Mouse (Mus musculus): ENCODE measurements around the gene Ccdc78. TPM values are rescaled to one million over a fixed set of nuclear protein-coding genes. Genes with fewer than 3 reads are reported as not detected.

Ccdc78 gene
- polyA plus RNA-seq, 1 experiment from 2014 or later = 0.33 TPM

- Histone ChIP-seq H3K4me2 (peak overlapping the region; percentile 77), H3K4me3 (ENCODE audit: low read depth, low read length) (peak overlapping the region; percentile 40), H3K9ac (ENCODE audit: low read depth, low read length) (peak overlapping the region; percentile 58), H3K9me3 (ENCODE audit: control insufficient read depth, low read length) (no peaks in the 10 kb centered on the region), H3K27ac (ENCODE audit: low read depth, low read length) (peak overlapping the region; percentile 8; the same call in 1 of the 2 replicates), H3K4me1 (replicated peaks; ENCODE audit: control insufficient read depth, insufficient read depth, low read length) (peaks cover 44% of the 10 kb centered on the region), H3K27me3 (replicated peaks; ENCODE audit: control insufficient read depth, insufficient read depth, low read length) (no peaks in the 10 kb centered on the region), H3K36me3 (ENCODE audit: control insufficient read depth, insufficient read depth, low read length) (peaks cover 36% of the 10 kb centered on the region)
- DNase-seq (ENCODE audit: low spot score) = no peak
- WGBS = 24% methylated on average over 23 of the region's 23 CpGs
- no peak for ATAC-seq (replicated peaks; ENCODE audit: low FRiP score)
Measured at GRCm38 (mm10) chr17:25836397-25837075, 50.2 kb downstream of the Ccdc78 start.

GRCm38 (mm10) chr17:25837076-25837410 is 50.7 kb downstream of the Ccdc78 start, which contains the start of gene Rhbdl1:
TSS of gene Rhbdl1 (minus strand) at chr17:25837295.
- peaks cover 39% of the 10 kb centered on the region for H3K4me1 ChIP-seq (replicated peaks; ENCODE audit: control insufficient read depth, insufficient read depth, low read length)
- peak within 1 kb of the TSS; percentile 40 for H3K4me3 ChIP-seq (ENCODE audit: low read depth, low read length)
- H3K4me2 ChIP-seq = peak within 1 kb of the TSS; percentile 77
- no peaks in the 10 kb centered on the region for H3K9me3 ChIP-seq (ENCODE audit: control insufficient read depth, low read length)
- peak within 1 kb of the TSS; percentile 8; the same call in 1 of the 2 replicates for H3K27ac ChIP-seq (ENCODE audit: low read depth, low read length)
- ATAC-seq (replicated peaks; ENCODE audit: low FRiP score) = no peak
- H3K36me3 ChIP-seq (ENCODE audit: control insufficient read depth, insufficient read depth, low read length) = peaks cover 37% of the 10 kb centered on the region
- peak within 1 kb of the TSS; percentile 58 for H3K9ac ChIP-seq (ENCODE audit: low read depth, low read length)
- WGBS = 7% methylated on average over 29 of the region's 29 CpGs
- no peaks in the 10 kb centered on the region for H3K27me3 ChIP-seq (replicated peaks; ENCODE audit: control insufficient read depth, insufficient read depth, low read length)
- DNase-seq (ENCODE audit: low spot score) = peak; percentile 71

- DNase-seq (ENCODE audit: low spot score) (no peak), ATAC-seq (replicated peaks; ENCODE audit: low FRiP score) (no peak)
- WGBS = 59% methylated on average over 3 of the region's 3 CpGs
- Histone ChIP-seq H3K9me3 (ENCODE audit: control insufficient read depth, low read length) (no peaks in the 10 kb centered on the region), H3K27me3 (replicated peaks; ENCODE audit: control insufficient read depth, insufficient read depth, low read length) (no peaks in the 10 kb centered on the region), H3K27ac (ENCODE audit: low read depth, low read length) (no peak overlapping the region), H3K4me1 (replicated peaks; ENCODE audit: control insufficient read depth, insufficient read depth, low read length) (peaks cover 38% of the 10 kb centered on the region), H3K36me3 (ENCODE audit: control insufficient read depth, insufficient read depth, low read length) (peaks cover 40% of the 10 kb centered on the region), H3K4me3 (ENCODE audit: low read depth, low read length) (no peak overlapping the region; the same call in 1 of the 2 replicates), H3K9ac (ENCODE audit: low read depth, low read length) (peak overlapping the region; percentile 11; the same call in 1 of the 2 replicates), H3K4me2 (peak overlapping the region; percentile 77)
Measured at GRCm38 (mm10) chr17:25837533-25837932, 51.2 kb downstream of the Ccdc78 start.

- H3K9ac ChIP-seq (ENCODE audit: low read depth, low read length) = no peak overlapping the region
- peaks cover 40% of the 10 kb centered on the region for H3K36me3 ChIP-seq (ENCODE audit: control insufficient read depth, insufficient read depth, low read length)
- no peak overlapping the region for H3K4me2 ChIP-seq
- DNase-seq (ENCODE audit: low spot score) = no peak
- H3K4me3 ChIP-seq (ENCODE audit: low read depth, low read length) = no peak overlapping the region
- H3K27ac ChIP-seq (ENCODE audit: low read depth, low read length) = no peak overlapping the region
- WGBS = 83% methylated on average over 4 of the region's 4 CpGs
- no peaks in the 10 kb centered on the region for H3K9me3 ChIP-seq (ENCODE audit: control insufficient read depth, low read length)
- no peaks in the 10 kb centered on the region for H3K27me3 ChIP-seq (replicated peaks; ENCODE audit: control insufficient read depth, insufficient read depth, low read length)
- H3K4me1 ChIP-seq (replicated peaks; ENCODE audit: control insufficient read depth, insufficient read depth, low read length) = peaks cover 44% of the 10 kb centered on the region
- ATAC-seq (replicated peaks; ENCODE audit: low FRiP score) = no peak
Measured at GRCm38 (mm10) chr17:25838904-25839303, 52.5 kb downstream of the Ccdc78 start.

GRCm38 (mm10) chr17:25839455-25840235 is 53.3 kb downstream of the Ccdc78 start:
- H3K36me3 ChIP-seq (ENCODE audit: control insufficient read depth, insufficient read depth, low read length) = peaks cover 40% of the 10 kb centered on the region
- WGBS = 84% methylated on average over 14 of the region's 14 CpGs
- H3K4me1 ChIP-seq (replicated peaks; ENCODE audit: control insufficient read depth, insufficient read depth, low read length) = peaks cover 38% of the 10 kb centered on the region
- no peak overlapping the region for H3K4me3 ChIP-seq (ENCODE audit: low read depth, low read length)
- no peaks in the 10 kb centered on the region for H3K27me3 ChIP-seq (replicated peaks; ENCODE audit: control insufficient read depth, insufficient read depth, low read length)
- no peaks in the 10 kb centered on the region for H3K9me3 ChIP-seq (ENCODE audit: control insufficient read depth, low read length)
- H3K4me2 ChIP-seq = no peak overlapping the region
- DNase-seq (ENCODE audit: low spot score) (no peak), ATAC-seq (replicated peaks; ENCODE audit: low FRiP score) (no peak)
- no peak overlapping the region for H3K9ac ChIP-seq (ENCODE audit: low read depth, low read length)
- H3K27ac ChIP-seq (ENCODE audit: low read depth, low read length) = no peak overlapping the region; the same call in 1 of the 2 replicates

Small RNA genes within 50 kb of the gene (microRNA-seq; reads per million reads assigned to microRNA genes)
- gene Gm25083 (ENCODE audit: borderline number of aligned reads) = not detected
- gene Mir3082 (ENCODE audit: borderline number of aligned reads) = 2.1 reads per million
- not detected for gene Mir6966 (ENCODE audit: borderline number of aligned reads)

Other genes with a start within 250 kb of the Ccdc78 start
- 2.4 and 3.0 TPM in 2 replicates for gene Sox8, start 215.9 kb upstream of the Ccdc78 start, polyA plus RNA-seq (2014; fragmentation: Nextera tagmentation; extraction: Ambion mirVana)
- gene Lmf1, start 207.5 kb upstream of the Ccdc78 start, polyA plus RNA-seq (2014; fragmentation: Nextera tagmentation; extraction: Ambion mirVana) = 23.8 and 29.1 TPM in 2 replicates
- 0.42 and 1.3 TPM in 2 replicates for gene Gng13, start 69.4 kb upstream of the Ccdc78 start, polyA plus RNA-seq (2014; fragmentation: Nextera tagmentation; extraction: Ambion mirVana)
- gene Chtf18, start 59.2 kb upstream of the Ccdc78 start, polyA plus RNA-seq (2014; fragmentation: Nextera tagmentation; extraction: Ambion mirVana) = 32.0 and 35.6 TPM in 2 replicates
- gene Rpusd1, start 58.9 kb upstream of the Ccdc78 start, polyA plus RNA-seq (2014; fragmentation: Nextera tagmentation; extraction: Ambion mirVana) = 16.6 and 17.5 TPM in 2 replicates
- not detected in 2 replicates for gene Mslnl, start 50.5 kb upstream of the Ccdc78 start, polyA plus RNA-seq (2014; fragmentation: Nextera tagmentation; extraction: Ambion mirVana)
- 0.29 and 0.55 TPM in 2 replicates for gene Msln, start 32.2 kb upstream of the Ccdc78 start, polyA plus RNA-seq (2014; fragmentation: Nextera tagmentation; extraction: Ambion mirVana)
- gene Narfl, start 12.8 kb upstream of the Ccdc78 start, polyA plus RNA-seq (2014; fragmentation: Nextera tagmentation; extraction: Ambion mirVana) = 28.4 and 29.9 TPM in 2 replicates
- 22.7 and 25.0 TPM in 2 replicates for gene Haghl, start 907 bp upstream of the Ccdc78 start, polyA plus RNA-seq (2014; fragmentation: Nextera tagmentation; extraction: Ambion mirVana)
- gene Fam173a, start 6.3 kb downstream of the Ccdc78 start, polyA plus RNA-seq (2014; fragmentation: Nextera tagmentation; extraction: Ambion mirVana) = 83.7 and 83.8 TPM in 2 replicates
- not detected in 2 replicates for gene AC134908.4, start 9.1 kb downstream of the Ccdc78 start, polyA plus RNA-seq (2014; fragmentation: Nextera tagmentation; extraction: Ambion mirVana)
- gene Metrn, start 10.6 kb downstream of the Ccdc78 start, polyA plus RNA-seq (2014; fragmentation: Nextera tagmentation; extraction: Ambion mirVana) = 7.6 and 10.8 TPM in 2 replicates
- 0.99 and 1.2 TPM in 2 replicates for gene Fbxl16, start 22.5 kb downstream of the Ccdc78 start, polyA plus RNA-seq (2014; fragmentation: Nextera tagmentation; extraction: Ambion mirVana)
- 29.8 and 31.9 TPM in 2 replicates for gene Wdr24, start 37.0 kb downstream of the Ccdc78 start, polyA plus RNA-seq (2014; fragmentation: Nextera tagmentation; extraction: Ambion mirVana)
- 36.6 and 37.0 TPM in 2 replicates for gene Jmjd8, start 42.3 kb downstream of the Ccdc78 start, polyA plus RNA-seq (2014; fragmentation: Nextera tagmentation; extraction: Ambion mirVana)
- 249 and 252 TPM in 2 replicates for gene Stub1, start 46.8 kb downstream of the Ccdc78 start, polyA plus RNA-seq (2014; fragmentation: Nextera tagmentation; extraction: Ambion mirVana)
- 0.60 and 1.6 TPM in 2 replicates for gene Rhbdl1, start 50.7 kb downstream of the Ccdc78 start, polyA plus RNA-seq (2014; fragmentation: Nextera tagmentation; extraction: Ambion mirVana)
- 0.78 and 1.1 TPM in 2 replicates for gene Gm20683, start 55.2 kb downstream of the Ccdc78 start, polyA plus RNA-seq (2014; fragmentation: Nextera tagmentation; extraction: Ambion mirVana)
- gene Rhot2, start 58.3 kb downstream of the Ccdc78 start, polyA plus RNA-seq (2014; fragmentation: Nextera tagmentation; extraction: Ambion mirVana) = 9.6 and 12.8 TPM in 2 replicates
- gene Wdr90, start 74.9 kb downstream of the Ccdc78 start, polyA plus RNA-seq (2014; fragmentation: Nextera tagmentation; extraction: Ambion mirVana) = 22.2 and 25.7 TPM in 2 replicates
- gene Mcrip2, start 82.2 kb downstream of the Ccdc78 start, polyA plus RNA-seq (2014; fragmentation: Nextera tagmentation; extraction: Ambion mirVana) = 96.5 and 110 TPM in 2 replicates
- gene Mettl26, start 88.5 kb downstream of the Ccdc78 start, polyA plus RNA-seq (2014; fragmentation: Nextera tagmentation; extraction: Ambion mirVana) = 70.7 and 74.5 TPM in 2 replicates
- gene Wfikkn1, start 94.3 kb downstream of the Ccdc78 start, polyA plus RNA-seq (2014; fragmentation: Nextera tagmentation; extraction: Ambion mirVana) = 2.1 and 2.4 TPM in 2 replicates
- gene Rab40c, start 133.1 kb downstream of the Ccdc78 start, polyA plus RNA-seq (2014; fragmentation: Nextera tagmentation; extraction: Ambion mirVana) = 9.9 and 10.7 TPM in 2 replicates
- 137 and 139 TPM in 2 replicates for gene Pigq, start 158.4 kb downstream of the Ccdc78 start, polyA plus RNA-seq (2014; fragmentation: Nextera tagmentation; extraction: Ambion mirVana)
- 0.85 and 1.4 TPM in 2 replicates for gene Nhlrc4, start 158.4 kb downstream of the Ccdc78 start, polyA plus RNA-seq (2014; fragmentation: Nextera tagmentation; extraction: Ambion mirVana)
- 0.68 and 0.85 TPM in 2 replicates for gene A930017K11Rik, start 166.0 kb downstream of the Ccdc78 start, polyA plus RNA-seq (2014; fragmentation: Nextera tagmentation; extraction: Ambion mirVana)
- gene Capn15, start 199.2 kb downstream of the Ccdc78 start, polyA plus RNA-seq (2014; fragmentation: Nextera tagmentation; extraction: Ambion mirVana) = 23.0 and 27.4 TPM in 2 replicates